Mouse (Mus musculus) liver, embryonic 14.5 days (tissue): ENCODE measurements around the gene Pam.

ENCODE experiments used
- CTCF ChIP-seq: IDR thresholded peaks from 2 replicates; pipeline ENCODE4 v1.5.1; 2016; ENCODE audit warnings: antibody characterized with exemption, low read depth, control low read depth
- EP300 ChIP-seq: IDR thresholded peaks from 2 replicates; pipeline ENCODE4 v1.6.1; 2016; ENCODE audit warnings: antibody characterized with exemption, low read depth

DNA sequence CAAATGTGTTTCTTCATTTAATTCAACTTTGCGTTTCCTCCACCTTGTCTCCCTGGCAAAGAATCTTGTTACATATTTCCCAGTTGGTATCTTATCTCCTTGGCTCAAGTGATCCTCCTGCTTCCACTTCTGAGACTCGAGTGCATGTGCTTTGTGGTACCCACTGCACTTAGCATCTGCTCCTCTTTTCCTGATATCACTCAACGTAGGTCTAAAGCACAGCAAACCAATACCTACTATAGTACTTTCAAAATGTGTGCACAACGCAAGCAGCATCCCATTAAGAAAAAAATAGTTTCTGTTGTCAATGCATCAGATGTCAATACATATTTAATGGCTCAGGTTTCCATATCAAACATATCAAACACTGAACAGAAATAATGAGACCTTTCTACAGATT lies 349.7 kb downstream of the Pam start:
- TF ChIP-seq EP300 (no peak), CTCF (no peak)
